Mouse (Mus musculus): ENCODE data around the gene Whrn.

Gene Whrn

DNA sequence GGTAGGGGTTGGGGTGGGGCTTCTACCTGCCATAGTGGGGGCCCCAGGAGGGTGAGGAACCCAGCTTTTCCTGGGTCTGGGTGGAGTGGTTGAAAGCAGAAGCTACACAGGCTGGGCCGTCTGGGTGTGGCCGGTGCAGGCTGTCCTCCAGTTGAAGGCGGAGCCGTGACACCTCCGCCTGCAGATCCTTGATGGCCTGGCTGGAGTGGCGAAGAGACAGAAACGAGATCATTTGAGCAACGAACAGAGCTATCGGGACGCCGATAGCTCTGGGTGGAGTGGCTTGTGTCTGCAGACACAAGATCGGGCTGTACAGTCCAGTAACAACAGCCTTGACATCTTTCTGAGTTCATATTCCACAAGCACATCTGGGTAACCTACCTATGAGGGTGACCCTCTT lies 121.5 kb downstream of the Whrn start:
- no peak for DNase-seq

DNA sequence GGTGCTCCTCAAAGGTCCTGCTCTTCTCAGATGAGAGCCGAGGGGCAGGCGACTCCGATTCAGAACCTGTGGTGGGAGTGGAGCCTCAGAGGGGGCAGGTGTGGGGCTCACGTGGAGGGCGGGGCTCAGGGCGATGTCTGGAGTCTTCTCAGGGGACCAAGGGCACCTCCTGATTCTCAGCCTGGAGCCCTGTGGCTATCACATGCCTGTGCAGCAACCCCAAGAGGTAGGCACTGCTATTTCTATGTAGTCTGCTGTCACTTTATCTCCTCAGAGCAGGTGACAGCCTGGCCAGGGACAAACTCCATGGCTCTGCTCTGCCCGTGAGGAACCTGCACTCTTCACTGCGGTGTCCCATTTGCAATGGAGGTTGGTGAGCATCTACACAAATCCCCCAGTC lies 122.4 kb downstream of the Whrn start:
- DNase-seq: no peak

DNA sequence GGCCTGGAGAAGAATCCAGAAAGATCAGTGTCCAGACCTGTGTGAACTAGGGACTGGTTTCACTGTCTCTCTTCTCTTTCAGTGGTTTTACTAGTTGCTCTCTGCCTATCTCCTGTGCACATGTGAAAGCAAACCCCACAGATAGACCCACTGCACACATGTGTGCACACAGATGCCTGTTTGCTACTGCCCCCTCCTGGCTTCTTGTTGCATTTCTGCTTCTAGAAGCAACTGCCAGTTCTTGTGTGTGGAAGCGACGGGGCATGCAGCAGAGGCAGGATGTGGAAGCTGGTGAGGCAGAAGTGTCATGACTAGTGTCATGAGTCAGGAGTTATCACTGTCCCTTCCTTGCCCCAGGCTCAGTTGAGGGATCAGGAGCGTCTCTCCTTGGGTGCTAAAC lies 123.9 kb downstream of the Whrn start:
- DNase-seq: no peak

DNA sequence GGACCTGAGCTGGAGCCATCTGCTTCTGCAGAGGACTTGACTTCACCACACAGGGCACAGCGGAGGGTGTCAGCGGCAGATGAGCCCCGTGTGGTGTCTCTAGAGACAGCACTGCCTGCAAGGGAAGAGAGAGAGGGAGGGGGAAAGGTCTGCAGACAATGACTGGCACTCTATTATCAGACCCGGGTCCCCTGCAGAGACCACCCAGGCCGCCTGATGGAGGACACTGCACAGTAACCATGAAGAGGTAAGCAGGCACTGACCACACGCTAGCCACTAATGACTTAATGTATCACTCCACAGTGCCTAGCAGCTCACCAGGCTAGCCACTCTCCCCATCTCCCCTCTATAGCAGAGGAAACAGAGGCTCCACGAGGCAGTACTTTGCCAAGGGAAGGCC lies 124.9 kb downstream of the Whrn start:
- no peak for DNase-seq

DNA sequence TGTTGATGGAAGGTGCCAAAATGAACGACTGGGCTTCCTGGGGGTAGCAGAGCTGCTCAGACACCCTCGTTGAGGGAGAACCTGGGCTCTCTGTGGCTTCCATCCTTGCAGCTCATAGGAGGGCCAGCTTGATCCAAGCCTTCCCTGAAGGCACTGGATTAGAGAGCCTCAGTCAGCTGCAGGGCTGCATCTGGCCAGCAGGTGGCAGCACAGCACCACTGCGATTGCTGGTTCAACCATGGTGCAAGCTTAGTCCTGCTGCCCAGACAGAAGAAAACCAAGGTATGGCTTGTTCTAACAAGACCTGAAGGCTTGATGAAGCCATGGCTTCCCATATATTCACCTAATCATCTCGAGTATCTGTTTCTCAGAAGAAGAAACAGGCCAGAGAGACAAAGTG lies 127.2 kb downstream of the Whrn start:
- peak; percentile 81 for DNase-seq

Data from right cerebral cortex, postnatal 25 days (tissue).